Mouse (Mus musculus): ENCODE results near the gene Clcn6.

Gene Clcn6

GRCm38 (mm10) chr4:147985205-147986132 lies 53.2 kb downstream of the Clcn6 start, which contains the start of gene Nppb:
Gene Nppb (plus strand): TSS chr4:147985788.
- DNase-seq (ENCODE audit: low spot score) = no peak

DNA sequence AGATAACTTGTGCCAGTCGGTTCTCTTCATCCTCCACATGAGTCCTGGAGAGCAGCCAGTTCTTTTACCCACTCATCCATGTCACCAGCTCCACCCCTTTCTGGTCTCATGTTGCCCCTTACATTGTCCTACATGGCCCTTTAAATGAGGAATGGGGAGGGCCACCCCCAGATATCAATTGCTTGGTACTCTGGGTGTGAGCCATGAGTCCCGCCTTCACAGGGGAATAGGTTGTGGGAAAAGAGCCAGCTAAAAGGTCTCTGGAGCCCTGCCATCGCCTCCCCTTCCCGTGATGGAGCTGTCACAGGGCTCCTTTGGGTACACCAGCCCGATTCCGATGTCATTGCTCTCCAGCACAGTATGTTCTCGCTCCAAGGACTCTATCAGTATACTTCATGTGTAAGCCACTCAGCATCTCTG lies 59.2 kb downstream of the Clcn6 start:
- no peak for DNase-seq (ENCODE audit: low spot score)

DNA sequence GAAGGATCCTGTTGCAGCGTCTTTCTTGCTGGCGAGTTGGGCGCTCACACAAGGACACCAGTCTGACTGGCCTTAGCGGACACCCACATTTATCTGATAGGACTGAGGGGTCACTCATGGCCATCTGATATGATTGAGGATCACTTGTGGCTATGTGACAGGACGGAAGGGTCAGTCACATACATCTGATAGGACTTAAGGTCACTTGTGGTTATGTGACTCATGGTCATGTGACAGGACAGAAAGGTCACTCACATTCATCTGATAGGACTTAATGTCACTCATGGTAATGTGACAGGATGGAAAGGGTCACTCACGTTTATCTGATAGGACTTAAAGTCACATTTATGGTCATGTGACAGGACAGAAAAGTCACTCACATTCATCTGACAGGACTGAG lies 60.2 kb downstream of the Clcn6 start:
- no peak for DNase-seq (ENCODE audit: low spot score)

DNA sequence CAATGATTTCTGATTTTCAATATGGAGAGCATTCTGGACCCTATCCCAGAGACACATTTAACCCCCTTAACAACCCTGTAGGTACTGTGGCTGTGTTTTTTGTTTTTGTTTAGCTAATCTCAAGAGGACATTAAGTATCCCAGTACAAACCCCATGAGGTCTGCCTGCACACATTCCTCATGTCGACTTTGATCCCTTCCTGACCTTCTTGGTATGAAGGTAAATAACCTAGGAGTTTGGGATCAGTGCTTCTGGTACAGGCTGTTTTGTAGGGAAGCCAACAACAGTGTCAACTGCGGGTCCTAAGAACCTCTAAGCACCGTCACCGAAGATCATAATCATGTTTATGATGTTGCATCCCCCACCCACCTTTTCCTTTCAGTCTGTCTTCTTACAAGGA lies 60.9 kb downstream of the Clcn6 start:
- no peak for DNase-seq (ENCODE audit: low spot score)

GRCm38 (mm10) chr4:147976237-147976636 lies 62.4 kb downstream of the Clcn6 start:
- DNase-seq (ENCODE audit: low spot score) = no peak

DNA sequence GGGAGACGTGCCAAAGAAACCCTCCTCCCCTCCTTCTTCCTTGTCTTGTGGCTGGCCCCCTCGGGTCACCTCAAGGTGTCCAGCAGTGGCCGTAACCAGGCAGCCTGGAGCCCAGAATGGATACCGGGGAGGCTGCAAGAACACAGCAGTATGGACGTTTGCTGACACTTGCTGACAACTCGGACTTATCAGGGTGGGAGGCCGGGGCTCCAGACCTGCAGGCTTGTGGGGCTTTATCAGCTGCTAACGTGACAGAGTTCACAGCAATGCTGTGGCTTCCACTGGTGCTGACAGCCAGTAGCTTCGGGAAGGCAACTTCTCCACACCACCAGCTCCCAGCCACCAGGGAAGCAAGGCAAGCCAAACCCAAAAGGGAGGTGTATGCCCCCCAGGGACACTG lies 69.3 kb downstream of the Clcn6 start:
- DNase-seq (ENCODE audit: low spot score) = no peak

GRCm38 (mm10) chr4:147968816-147969215 lies 69.8 kb downstream of the Clcn6 start:
- no peak for DNase-seq (ENCODE audit: low spot score)

DNA sequence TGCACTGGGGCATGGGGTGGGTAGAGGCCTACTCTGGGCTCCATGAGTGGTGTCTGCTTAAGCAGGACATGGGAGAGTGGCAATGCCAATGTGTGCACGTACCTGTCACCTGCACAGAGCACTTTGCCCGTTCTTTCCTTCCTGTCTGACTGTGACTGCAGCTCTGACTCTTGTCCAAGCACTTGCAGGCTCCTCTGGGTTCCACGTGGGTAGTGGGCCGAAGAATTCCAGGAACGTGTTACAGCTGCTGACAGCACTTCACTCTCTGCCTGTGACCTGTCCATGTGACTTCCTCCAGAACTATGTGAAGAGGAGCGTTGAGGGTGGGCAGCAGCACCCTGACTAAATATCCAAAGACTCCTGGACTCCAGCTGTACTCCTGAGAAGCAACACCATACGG lies 72.9 kb downstream of the Clcn6 start:
- no peak for DNase-seq (ENCODE audit: low spot score)

- no peak for DNase-seq (ENCODE audit: low spot score)
Measured at GRCm38 (mm10) chr4:147963623-147964022, 75.0 kb downstream of the Clcn6 start.

- DNase-seq (ENCODE audit: low spot score) = no peak
Measured at GRCm38 (mm10) chr4:147962781-147963180, 75.8 kb downstream of the Clcn6 start.

DNA sequence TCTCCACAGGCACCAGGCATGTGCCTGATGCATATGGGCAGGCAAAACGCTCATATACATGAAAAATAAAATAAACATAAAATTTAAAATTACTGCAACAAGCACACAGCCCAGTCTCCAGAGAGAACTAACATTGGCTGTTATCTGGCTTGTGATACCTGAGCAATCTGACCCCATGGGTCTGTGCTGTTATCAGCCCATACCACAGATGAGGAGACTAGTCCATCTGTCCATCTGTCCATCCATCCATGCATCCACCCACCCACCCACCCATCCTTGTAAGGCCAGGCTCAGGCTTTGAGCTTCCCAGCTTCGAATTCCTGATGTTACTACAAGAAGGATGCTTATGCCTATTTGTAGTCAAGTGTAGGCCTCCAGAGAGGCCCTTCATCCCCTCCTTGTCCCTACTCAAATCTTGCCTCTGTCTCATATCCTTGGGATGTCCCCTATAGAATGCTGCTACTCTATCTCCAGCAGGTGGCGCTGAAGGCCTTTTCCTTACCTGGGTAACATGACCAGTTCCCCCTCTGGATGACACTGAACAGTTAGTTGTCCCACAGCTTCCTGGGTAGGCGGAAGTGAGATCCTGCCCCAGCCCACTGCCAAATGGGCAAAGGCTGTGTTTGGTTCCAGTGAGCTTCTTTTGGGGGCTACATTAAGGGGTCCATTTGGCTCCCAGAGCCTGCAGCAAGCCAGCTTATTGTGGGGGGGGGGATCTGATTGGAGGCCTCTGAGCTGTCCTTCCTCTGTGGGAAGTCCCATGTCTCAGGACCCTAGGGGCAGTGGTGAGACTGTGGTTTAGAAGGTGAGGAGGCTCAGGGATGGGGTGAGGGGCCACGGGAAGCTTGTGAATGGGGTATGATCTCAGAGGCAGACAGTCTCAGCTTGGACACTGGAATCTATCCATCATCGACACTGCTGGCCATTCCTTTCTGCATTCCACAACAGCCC lies 78.5 kb downstream of the Clcn6 start:
- DNase-seq (ENCODE audit: low spot score) = no peak

DNA sequence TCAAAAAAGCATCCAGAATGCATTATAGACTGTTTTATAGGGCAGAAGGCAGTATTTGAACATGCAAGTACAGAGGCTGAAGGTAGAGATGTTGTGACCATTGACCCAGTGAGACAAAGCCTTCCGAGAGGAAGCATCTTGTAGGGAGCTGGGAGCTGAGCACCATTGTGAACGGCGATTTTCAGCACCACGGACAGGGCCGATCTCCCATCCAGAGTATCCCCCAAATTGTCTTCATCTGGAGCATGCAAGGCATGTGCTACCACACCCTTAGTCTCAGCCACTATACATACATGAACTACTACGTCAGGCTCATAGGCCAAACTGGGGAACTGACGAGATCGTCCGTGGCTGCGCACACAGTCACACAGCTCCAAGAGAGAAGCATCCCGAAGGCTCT lies 81.5 kb downstream of the Clcn6 start:
- no peak for DNase-seq (ENCODE audit: low spot score)
